Mouse (Mus musculus) adrenal gland, postnatal 14 days (tissue): ENCODE results near the gene Egflam. TPM values are rescaled to one million over a fixed set of nuclear protein-coding genes. Genes with fewer than 3 reads are reported as not detected.
A peak's percentile ranks its signal among the peaks of the same experiment; 100 is the strongest.

Experiments
- DNase-seq: peaks from one replicate; pipeline ENCODE4 v3.0.0; 2021; ENCODE audit warnings: mixed read lengths
- total RNA-seq: library from RNA; stranded (reverse); gene quantifications from 2 replicates; pipeline ENCODE4 v1.2.3, GENCODE M21; 2021

Egflam gene
- total RNA-seq, 1 experiment from 2014 or later: 6.3 TPM

DNA sequence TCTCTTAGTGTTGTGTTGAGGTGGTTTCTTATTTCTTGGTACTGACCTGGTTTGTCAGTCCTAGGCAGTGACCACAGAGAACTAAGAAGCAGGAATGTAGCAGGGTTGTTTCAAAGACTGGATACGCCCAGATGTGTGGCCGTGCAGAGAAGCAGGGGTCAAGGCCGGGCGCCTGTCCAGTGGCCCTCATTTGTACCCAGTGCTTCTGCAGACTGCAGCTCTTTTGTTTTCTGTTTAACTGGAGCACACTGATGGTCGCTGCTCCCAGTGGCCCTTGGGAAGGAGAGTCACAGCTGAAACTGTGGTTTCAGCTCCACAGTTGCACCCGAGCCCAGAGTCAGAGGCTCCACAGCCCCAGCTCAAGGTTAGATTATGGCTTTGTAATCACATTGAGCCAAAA is 217.6 kb downstream of the Egflam start:
- peak; percentile 36 for DNase-seq

DNA sequence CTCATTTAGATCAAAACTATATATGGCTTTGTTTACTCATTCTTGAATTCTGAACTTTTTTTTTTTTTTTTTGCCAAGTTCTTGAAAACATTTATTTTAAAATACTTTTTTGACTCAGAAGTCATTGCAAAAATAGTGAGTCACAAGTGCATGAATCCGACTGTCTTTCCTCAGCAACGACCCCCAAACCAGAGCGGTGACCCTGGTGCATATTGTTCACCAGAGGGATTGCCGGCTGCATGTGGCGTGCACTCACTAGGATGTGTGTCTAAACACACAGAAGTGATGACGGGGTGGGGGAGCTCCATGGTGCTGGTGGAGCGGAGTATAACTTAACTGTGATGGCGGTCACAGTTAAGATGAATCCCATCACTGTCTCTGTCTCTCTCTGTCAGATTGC is 224.4 kb downstream of the Egflam start:
- no peak for DNase-seq

DNA sequence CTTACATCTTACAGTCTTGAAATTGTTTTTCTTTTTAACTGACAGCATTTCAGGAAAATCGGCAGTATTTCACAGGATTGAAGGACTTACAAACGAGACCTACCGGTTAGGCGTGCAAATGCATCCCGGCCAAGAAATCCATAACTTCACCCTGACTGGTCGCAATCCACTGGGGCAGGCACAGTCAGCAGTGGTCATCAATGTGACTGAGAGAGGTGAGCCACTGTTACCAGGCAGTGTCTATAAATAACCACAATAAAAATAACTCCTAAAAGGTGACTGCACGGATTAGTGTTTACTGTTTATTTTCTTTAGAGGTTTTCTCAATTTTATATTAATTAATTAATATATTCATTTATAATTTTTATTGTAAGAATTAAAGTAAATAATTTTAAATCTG is 224.8 kb downstream of the Egflam start:
- DNase-seq: no peak

DNA sequence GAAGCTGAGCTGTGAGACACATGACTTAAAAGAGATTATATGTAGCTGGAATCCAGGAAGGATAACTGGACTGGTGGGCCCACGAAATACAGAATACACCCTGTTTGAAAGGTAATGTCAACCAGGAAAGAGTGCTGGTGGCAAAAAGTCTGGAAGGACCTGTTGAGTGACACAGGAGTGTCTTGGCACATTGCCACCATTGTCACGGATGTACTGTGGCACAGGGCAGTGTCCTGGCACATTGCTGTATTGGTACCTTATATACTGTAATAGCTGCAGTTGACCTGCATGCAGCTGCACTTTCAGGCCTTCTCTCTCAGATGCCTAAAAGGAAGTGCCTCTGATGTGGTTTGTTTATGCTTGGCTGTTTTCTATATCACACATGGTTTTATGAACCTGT is 225.3 kb downstream of the Egflam start:
- DNase-seq: peak; percentile 40

DNA sequence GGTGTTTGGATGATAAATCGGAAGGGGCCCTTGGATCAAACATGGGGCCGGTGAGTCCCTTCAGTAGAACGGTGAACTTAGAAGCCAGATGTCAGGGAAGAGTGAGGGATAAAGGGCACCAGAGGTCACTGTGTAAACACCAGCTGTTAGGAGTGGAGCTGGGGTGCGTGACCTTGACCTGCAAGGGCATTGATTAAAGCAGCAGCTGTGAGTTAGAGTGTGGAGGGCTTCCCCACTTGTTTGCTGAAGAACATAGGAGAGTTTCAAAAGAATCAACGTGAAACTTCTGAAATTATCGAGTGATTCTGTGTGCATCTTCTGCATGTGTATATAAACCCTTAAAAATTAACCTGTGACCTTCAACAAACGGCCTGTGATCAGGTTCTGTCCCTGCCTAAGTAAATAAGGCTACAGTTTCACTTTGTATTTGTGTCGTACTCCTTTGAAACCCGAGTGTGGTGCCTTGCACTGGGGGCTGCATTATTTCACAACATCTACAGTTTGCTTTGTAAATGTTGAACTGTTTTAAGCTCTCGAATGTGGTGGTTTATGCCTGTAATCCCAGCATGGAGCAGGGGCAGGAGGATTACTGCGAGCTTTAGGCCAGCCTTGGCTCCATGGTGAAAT is 230.2 kb downstream of the Egflam start:
- DNase-seq: no peak

DNA sequence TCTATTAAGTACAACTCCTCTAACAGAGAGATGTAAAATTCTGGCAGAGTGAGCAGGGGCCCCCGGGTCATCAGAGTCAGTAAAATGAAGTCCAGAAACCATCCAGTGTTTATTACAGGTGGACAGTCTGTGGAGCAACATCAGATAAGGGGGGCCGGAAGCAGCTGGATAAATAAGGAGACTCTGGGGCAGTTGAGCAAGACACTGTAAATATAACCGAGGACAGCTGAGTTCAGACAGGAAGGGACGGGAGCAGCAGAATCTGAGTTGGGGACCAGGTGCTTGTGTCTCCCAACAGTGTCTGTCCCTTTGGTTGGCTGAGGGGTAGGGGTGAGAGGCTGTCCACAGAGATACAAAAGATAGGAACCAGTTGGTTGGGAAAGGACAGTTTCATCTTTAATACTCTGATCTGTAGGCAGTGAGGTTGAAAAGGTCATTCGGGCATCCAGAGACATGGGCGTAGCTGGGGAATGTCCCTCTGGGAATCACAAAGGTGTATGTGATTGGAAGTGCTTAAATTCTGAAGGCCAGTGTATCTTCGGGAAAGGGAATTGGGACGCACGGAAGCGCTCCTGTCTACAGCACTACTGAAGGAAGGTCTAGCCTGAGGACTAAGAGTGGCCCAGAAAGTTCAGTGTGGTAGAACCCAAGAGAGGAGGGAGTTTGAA is 230.8 kb downstream of the Egflam start:
- no peak for DNase-seq

DNA sequence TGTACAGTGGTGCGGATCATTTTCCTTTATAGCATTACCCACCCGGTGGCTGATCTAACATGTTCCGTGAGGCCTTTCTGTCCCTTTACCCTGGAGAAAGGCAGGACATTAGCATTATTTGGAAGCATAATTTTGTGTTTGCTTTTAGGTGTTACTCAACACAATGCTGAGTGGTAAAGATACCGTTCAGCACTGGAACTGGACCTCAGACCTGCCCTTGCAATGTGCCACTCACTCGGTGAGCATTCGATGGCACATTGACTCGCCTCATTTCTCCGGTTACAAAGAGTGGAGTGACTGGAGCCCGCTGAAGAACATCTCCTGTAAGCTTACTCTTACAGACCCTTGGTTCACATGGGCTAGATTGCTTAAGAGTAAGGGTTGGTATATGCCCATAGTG is 231.5 kb downstream of the Egflam start:
- DNase-seq: no peak

DNA sequence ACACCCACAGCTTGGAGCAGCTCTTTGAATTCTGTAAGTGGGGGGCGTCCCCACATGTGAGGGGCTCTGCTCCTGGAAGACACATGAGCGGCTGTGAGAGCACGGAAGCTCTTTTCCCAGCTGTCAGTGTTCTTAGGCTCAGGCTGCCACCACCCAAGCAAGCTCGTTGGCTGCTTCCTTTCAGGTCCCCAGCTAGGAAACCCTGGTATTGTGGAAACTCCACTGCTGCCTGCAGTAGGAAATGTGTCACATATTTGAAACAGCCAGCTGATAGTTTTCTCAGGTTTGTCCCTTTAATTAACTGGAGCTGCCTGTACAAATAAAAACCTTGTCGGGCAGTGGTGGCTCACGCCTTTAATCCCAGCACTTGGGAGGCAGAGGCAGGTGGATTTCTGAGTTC is 234.3 kb downstream of the Egflam start:
- DNase-seq: no peak

DNA sequence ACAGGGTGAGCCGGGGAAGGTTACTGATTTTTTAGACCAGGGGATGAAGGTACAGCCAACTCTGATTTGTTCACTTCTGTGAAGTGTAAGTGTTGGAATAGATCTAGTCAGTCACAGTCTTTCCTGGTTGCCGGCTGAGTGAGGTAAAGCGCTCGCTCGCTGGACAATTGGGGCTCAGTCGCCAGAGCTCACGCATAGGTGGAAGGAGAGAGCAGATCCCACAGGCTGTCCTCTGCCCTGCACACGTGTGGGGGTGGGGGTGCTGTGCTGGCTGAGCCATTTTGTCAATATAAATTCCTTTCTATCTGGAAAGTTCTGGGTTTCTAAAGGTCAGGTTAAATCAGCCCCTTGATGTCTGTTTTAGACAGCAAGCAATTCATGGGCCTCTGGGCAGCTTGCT is 237.9 kb downstream of the Egflam start:
- DNase-seq: no peak

DNA sequence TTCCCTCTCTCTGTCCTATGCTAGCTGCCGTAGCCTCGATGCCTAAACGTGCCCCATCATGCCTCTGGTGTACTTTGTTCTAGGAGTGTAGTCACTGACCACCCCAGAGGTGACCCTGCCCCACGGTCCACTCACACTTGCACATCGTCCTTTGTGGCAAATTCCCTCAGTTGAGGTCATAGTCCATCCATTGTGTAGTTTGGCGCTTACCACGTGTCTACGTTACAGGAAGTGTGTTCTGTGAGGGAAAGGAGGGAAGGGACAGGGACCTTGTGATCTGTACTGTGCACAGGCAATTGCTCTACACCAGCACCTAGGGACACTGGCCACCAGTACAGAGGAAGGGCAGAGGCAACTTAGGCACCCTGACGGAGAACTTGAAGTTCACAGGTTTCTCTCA is 238.3 kb downstream of the Egflam start:
- DNase-seq: no peak

DNA sequence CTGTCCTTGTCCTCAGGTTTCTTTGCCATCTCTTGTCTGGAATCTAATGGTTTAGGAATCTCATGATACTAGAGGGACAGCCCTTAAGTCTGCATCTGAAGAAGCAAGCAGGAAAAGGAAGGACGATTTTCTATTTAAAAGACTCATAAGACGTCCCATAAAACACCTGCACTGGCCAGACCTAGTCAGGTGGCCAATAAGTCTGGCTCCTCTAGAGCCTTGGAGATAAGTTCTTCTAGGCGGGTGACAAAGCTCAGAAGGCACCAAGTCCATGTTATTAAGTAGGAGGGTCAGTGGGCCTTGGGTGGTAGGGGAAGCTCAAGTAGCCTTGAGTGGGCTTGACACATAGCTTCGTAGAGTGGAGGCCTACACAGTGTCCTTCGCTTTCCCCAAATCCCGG is 240.5 kb downstream of the Egflam start:
- no peak for DNase-seq
